Mouse (Mus musculus): Measurements from ENCODE around the gene Ppp1r10.
A peak's percentile ranks its signal among the peaks of the same experiment; 100 is the strongest.
"Not testable (repeated sequence)": the region's sequence is repeated elsewhere in the genome, so short reads cannot be mapped to it uniquely, and the experiment has no call there.

Ppp1r10 gene

DNA sequence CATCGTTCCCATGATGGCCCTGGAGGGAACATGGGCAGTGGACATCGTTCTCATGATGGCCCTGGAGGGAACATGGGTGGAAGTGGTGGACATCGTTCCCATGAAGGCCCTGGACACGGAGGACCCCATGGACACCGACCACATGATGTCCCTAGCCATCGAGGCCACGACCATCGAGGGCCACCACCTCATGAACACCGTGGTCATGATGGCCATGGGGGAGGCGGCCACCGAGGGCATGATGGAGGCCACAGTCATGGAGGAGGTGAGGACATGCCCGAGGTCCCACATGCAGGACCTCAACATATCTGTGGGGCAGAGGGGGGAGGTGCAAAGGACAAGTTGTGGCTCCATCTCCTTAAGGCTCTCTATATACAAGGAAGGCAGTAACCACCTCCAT, 14.4 kb downstream of the Ppp1r10 start:
- no peak for DNase-seq (ENCODE audit: low spot score)

DNA sequence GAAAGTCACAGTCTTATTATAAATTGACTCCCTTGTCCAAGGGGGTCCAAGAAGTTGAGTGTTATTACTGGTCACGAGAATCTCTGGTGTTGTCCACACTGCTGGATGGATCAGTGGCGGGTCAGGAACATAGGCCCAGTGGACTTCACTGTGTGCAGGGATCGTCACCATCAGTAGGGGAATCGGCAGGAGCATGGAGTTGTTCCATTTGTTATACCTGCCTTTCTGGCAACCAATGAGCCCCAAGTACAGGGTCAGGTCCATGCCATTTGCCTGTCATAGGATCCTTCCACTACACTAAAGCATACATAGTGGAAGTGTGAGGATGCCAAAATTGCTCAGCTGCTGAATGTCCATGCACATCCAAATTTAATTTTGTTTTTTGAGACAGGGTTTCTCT, 16.4 kb downstream of the Ppp1r10 start:
- no peak for DNase-seq (ENCODE audit: low spot score)

DNA sequence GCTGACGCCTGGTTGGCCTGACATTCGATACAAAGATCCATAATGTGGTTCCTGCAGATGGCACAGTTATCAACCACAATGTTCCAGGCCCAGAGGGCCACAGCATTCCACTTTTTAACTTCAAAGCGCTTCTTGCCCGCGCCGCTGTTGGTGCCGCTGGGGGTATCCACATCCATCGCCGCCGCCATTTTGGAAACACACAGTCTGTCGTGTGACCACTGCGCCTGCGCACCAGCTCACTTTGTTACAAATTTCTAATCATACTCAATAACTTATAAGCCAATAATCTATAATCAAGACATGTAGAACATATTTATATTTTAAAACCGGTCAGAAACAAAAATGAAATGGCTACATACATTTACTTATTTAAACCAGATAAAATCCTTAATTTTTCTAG, 19.5 kb downstream of the Ppp1r10 start:
- not testable (repeated sequence) for DNase-seq (ENCODE audit: low spot score)

DNA sequence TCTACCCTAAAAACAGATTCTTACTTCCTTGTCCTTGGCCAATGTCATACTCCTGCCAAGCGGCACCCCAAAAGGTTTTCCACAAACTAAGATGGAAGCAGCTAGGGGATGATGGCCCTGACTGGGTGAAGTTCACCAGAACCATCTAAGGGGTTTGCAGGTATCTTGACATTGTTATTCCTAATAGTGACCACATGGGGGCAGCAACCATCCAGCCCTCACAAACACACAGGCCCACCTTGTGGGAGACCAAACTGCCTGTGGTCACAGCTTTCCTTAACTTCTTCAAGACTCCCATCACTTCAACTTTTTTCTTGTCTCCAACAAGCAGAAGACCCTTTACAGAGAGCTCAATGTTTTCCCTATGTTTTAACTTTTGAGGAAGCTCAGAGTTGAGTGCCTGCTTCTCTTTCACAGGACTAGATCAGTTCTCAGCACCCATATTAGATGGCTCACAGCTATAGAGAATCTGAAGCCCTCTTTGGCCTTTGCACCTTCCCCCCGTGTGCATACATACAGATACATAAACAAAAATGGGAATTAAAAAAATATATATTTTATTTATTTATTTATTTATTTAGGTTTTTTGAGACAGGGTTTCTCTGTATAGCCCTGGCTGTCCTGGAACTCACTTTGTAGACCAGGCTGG, 21.6 kb downstream of the Ppp1r10 start:
- DNase-seq (ENCODE audit: low spot score): no peak

DNA sequence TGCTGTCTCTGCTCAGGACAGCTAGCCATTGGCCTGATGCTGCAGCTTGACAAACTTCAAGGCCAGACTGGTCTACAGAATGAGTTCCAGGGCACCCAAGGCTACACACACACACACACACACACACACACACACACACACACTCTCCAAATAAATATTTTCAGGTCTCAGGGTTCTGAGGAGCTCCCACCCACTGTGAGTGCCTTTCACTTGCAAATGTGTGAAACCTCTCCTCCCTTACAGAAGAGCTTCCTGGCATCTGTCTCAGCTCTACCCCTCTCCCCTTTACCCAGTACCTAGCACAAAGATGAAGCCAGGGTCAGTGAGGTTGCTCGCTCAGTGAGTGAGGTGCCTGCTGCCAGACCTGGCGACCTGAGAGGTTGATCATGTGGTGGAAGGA, 22.9 kb downstream of the Ppp1r10 start:
- no peak for DNase-seq (ENCODE audit: low spot score)

DNA sequence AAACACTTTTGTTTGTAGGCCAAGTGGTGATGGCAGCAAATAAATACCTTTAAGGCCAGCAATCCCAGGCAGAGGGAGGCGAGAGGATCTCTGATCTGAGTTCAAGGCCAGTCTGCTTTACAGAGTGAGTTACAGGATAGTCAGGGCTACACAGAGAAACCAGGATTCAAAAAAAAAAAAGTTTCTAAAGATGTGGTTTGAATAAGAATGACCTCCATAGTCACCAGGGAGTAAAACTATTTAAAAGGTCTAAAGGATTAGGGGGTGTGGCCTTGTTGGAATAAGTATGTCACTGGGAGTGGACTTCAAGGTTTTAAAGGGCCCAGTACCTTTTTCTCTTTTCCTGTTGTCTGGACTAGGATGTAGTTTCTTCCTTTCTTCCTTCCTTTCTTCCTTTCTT, 23.7 kb downstream of the Ppp1r10 start:
- no peak for DNase-seq (ENCODE audit: low spot score)

DNA sequence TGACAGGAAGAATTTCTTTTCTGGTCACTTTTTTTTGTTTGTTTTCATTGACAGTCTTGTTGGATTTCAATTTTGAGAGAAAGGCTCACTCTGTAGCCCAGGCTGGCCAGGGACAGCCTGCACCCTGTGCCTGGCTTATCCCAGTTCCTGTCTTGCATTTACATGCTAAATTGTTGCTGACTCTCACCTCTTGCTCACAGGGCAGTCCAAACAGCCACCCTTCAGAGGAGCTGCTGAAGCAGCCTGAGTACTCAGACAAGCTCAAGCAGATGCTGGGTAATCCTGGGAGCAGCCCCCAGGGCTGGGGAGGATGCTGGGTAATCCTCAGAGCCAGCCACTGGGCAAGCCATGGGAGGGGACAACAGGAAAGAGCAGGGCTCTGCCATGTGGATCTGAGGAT, 34.7 kb downstream of the Ppp1r10 start:
- DNase-seq (ENCODE audit: low spot score): not testable (repeated sequence)

DNA sequence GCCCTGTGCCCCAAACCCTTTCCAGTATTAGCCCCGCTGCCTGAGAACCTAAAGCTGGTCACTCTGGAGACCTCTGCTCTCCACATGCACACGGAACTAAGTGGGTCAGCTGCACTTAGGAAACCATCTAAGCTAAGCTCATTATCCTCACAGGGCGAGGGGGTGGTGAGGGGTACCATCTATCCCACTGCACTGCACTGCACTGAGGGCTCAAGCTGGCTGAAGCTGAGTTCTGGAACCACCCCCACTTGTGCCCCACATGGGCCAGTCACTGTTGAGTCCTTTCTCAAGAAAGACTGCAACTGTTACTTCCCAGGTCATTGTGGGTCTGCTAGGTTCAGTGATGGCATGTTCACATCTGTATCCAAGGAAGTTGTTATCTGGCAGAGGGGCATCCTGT, 36.3 kb downstream of the Ppp1r10 start:
- DNase-seq (ENCODE audit: low spot score): not testable (repeated sequence)

DNA sequence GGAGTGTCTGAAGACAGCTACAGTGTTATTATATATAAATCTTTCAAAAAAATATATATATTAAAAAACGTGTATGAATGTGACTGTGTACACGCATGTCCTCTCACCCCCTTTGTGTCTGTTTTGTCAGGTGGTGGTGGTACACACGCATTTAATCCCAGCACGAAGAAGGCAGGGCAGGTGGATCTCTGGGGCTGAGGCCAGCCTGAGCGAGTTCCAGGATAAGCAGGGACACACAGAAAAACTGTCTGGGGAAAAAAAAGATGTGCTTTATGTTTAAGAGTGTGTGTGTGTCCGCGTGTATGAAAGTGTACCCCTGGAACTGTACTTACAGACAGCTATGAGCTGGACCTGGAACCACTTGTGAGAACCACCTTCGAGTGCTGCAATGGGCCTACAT, 38.4 kb downstream of the Ppp1r10 start:
- no peak for DNase-seq (ENCODE audit: low spot score)

DNA sequence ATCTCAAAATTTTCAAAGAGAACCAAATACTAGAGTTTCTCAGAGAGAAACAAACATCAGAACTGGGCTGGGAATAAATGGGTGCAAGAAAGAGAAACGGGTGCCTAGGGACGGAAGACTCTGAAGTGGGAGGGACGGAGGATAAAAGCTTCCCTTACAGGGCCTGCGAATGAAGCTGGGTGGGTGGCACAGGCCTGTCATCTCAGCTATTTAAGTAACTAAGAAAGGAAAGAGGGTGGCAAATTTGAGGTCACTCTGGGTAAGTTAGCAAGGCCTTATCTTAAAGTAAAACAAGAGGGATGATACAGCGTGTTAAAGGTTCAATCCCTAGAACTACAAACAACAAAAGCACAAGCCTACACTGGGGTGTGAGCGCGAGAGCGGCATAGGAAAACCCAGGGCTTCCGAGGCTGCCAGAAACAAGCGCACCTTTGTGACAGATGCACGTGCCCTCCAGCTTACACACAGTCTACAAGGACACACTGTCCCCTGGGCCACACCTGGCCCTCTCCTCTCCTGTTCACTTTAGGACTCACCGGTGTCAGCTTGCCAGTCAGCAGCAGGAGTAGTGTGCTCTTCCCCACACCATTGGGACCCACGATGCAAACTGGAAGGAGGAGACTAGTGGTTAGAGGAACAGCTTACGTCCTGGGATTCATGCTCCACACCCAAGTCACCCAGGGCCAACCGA, 42.4 kb downstream of the Ppp1r10 start:
- no peak for DNase-seq (ENCODE audit: low spot score)

DNA sequence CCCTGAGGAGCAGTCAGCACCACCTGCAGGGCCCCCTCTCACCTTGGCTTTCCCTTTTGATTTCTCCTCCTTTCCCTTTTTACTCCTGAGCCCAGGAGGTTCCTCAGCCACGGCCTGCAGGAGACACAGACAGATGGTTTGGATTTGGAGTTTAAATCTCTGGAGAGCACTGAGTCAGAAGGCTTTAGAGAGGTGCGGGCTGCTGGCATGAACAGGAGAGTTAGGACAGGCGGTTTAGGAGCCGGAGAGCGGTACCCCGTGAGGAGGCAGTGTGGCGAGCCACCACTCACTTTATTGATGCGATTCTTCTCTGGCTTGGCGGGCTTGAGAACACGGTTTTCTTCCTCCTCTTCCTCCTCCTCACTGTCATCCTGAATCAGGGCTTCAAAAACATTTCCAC, 47.0 kb downstream of the Ppp1r10 start:
- no peak for DNase-seq (ENCODE audit: low spot score)

DNA sequence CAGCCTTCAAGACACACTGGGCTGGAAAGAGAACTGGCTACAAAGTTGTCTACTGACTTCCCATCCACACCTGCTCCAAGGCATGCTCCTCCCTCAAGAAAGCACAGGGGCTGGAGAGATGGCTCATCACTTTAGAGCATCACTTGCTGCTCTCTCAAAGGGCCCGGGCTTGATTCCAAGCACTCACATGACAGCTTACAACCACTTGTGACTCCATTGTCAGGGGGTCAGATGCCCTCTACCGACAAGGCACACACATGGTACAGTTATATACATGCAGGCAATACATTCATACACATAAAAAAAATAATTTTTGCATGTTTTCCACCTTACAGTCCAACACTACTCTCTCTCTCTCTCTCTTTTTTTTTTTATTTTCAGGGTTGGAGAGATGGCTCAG, 51.4 kb downstream of the Ppp1r10 start:
- DNase-seq (ENCODE audit: low spot score): no peak

DNA sequence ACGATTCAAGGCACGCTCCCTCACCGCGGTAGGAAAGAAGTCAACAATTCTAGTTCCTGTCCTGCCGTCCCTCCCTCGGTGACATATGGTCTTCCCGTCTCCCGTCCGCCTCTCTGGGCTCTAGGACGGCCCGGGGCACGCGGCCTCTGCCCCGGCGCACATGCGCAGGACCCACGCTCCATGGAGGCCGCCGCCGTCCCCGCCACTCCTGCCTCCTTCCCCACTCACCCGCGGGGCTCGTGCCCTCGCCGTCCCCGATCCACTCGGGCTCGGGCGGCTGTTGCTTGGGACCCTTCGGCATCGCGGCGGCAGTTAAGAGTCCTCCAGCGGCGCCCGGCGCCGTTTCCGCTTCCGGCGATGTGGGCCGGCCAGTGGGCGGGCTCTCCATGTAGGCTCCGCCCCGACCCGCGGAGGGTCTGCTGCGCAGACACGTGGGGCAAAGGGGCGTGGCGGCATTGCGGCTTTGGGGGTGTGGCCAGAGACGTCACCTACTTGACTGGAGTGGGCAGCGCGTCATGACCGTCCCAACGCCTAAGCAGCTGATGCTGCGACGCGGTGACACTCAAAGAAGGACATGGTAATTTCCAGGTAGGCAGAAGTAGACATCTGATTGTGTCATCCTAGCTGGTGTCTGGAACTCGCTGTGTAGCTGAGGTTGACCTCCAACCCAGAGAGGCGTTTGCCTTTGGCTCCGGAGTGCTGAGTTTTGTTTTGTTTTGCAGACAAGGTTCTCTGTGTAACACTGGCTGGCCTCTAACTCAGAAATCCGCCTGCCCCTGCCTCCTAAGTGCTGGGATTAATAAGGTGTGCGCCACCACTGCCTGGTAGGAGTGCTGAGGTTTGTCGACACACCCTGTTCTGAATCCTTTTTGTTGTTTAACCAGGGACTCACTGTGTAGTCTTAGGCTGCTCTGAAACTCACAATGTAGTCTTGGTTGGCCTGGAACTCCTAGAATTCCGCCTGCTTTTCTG, 53.5 kb downstream of the Ppp1r10 start, which contains the start of gene Abcf1:
Gene Abcf1 (minus strand): TSS at position 344 of the 972 bp plus-strand sequence.
- peak; percentile 99 for DNase-seq (ENCODE audit: low spot score)

DNA sequence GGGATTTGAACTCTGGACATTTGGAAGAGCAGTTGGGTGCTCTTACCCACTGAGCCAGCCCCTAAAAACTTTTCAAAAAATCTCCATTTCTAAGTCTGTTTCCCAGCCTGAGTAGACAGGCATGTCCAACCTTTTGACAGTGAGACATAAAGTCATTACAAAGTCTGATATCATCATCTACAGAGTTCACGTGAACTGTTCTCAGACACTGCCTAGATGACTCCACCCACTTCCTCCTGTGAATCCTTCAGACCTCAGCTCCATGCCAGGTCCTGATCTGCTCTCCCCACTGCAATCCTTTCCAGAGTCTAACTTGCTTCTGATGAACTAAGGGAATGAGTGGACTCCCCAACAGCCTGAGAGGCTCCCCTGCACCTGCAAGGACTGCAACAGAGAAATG, 55.9 kb downstream of the Ppp1r10 start:
- no peak for DNase-seq (ENCODE audit: low spot score)

DNA sequence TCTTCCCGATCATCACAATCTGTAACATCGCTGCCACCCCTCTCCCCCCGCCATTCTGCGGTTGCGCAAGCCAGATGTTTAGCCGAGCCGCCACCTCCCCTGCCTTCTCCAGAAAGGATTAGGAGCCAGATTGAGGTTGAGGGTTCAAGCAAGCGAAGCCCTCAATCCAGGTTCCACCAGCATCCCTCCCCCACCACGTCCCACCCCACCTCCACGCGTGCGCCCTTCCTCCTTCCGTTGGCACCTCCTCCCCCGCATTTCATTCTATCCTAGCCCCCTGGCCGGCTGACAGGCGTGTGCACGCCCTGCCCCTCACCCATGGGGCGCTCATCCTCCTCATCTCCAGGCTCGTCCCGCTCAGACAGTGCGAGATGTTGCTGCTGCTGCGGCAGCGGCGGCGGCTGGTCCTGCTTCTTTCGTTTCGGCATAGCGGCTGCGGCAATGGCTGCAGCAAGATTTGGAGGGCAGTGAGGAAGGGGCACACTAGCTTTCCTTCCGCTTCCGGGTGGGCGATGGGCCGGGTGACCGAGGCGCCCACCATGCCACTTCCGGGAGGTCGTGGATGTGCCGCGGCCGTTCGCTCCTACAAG, 62.7 kb downstream of the Ppp1r10 start:
- DNase-seq (ENCODE audit: low spot score): no peak

DNA sequence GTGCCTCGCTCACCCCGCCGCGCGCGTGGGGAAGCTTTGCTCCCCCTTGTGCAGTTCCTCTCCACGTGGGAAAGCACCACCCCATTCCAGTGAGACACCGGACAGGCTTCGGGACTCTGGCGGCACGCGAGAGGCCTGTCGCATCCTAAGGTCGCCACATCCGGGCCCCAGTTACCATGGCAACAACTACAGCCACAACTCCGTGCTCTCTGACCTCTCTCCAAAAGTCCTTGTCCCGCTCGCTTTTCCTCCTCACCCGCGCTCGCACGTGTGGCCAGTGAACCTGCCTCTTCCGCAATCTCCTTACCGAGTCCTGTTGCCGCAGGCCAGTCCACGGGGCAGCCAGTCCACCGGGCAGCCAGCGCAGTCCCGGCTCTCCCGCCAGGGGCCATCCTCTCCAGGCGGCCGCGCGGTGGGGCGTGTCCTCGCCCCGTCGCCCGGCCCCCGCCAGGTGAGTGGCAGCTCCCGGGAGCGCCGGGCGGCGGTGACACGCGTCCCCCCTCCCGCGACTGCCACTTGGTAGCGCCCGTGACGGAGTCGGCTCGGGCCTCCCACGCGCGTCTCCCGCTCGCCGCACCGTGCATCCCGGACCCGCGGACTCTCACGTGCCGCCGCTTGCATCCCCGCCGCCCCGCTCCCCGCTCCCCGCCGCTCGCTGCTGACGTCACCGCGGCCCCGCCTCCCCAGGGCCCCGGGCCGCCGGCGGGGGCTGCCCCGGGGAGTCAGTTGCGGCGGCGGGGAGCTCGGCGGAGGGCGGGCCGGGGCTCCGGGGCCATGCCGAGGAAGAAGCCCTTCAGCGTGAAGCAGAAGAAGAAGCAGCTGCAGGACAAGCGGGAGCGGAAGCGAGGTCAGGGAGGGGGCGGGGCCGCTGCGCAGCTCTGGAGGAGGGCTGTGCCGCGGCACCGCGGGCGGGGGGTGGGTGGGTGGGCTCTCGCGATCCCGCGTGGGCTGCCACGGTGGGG, 63.4 kb downstream of the Ppp1r10 start, which contains the start of the genes Gnl1 and Prr3:
Gene Gnl1 (plus strand): TSS at position 451 of the 962 bp plus-strand sequence.
Gene Prr3 (minus strand): TSS at position 836 of the 962 bp plus-strand sequence.
- DNase-seq (ENCODE audit: low spot score): peak; percentile 90

DNA sequence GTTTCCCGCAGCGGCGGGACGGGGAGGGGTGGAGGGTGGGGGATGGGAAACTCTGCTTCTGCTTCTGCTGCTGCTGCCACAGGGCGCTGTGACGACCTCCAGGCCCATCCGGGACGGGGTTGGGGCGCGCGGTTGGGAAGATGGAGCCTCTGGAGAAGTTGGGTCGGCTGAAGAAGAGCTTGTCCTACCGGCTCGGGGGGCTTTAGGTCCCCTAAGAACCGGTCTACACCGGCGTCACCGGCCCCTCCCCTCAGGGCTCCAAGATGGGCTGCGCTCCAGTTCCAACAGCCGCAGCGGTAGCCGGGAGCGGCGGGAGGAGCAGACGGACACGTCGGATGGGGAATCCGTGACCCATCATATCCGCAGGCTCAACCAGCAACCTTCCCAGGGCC, 64.1 kb downstream of the Ppp1r10 start:
- peak; percentile 65 for DNase-seq (ENCODE audit: low spot score)

DNA sequence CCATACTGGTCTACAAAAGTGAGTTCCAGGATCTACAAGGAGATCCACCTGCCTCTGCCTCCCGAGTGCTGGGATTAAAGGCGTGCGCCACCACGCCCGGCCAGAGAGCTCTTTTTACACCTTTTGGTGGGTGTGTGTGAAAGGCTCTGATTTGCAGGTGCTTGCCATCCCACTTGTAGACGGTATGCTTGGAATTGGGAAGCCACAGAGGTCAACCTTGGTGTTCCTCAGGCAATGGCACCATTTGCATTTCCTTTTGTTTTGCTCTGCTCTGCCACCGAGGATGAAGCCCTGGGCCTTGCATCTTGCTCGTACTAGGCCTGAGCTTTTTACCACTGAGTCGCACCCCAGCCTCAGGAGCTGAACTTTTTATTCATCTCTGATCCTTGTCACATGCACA, 65.5 kb downstream of the Ppp1r10 start:
- DNase-seq (ENCODE audit: low spot score): no peak
